Mouse (Mus musculus) lung, embryonic 14.5 days (tissue): Measurements from ENCODE around the gene Metrnl. TPM values are rescaled to one million over a fixed set of nuclear protein-coding genes. Genes with fewer than 3 reads are reported as not detected.
A peak's percentile ranks its signal among the peaks of the same experiment; 100 is the strongest.

ENCODE experiments used
- ATAC-seq: fragments of 200-750 bp; cut with Nextera tagmentation; 2 replicates; pipeline ENCODE4 v1.8.0; 2017; ENCODE audit warnings: mild to moderate bottlenecking, moderate TSS enrichment, moderate library complexity; ENCODE audit not compliant: insufficient read depth
- DNase-seq: peaks from one replicate; pipeline ENCODE4 v3.0.0-alpha.2; 2015
- H3K27ac ChIP-seq: fragments of 300-500 bp; sonication (generic); 2 replicates; pipeline ENCODE4 v1.5.1; 2014; ENCODE audit warnings: low read depth, mild to moderate bottlenecking, moderate library complexity
- H3K27me3 ChIP-seq: fragments of 300-500 bp; sonication (generic); 2 replicates; pipeline ENCODE4 v1.6.1; 2014; ENCODE audit warnings: low read length, control low read depth; ENCODE audit not compliant: insufficient read depth
- H3K36me3 ChIP-seq: fragments of 300-500 bp; sonication (generic); 2 replicates; pipeline ENCODE4 v1.6.1; 2014; ENCODE audit warnings: control low read depth; ENCODE audit not compliant: insufficient read depth
- H3K4me1 ChIP-seq: fragments of 300-500 bp; sonication (generic); 2 replicates; pipeline ENCODE4 v1.6.1; 2014; ENCODE audit warnings: antibody characterized with exemption, control low read depth; ENCODE audit not compliant: insufficient read depth
- H3K4me2 ChIP-seq: fragments of 300-500 bp; sonication (generic); 2 replicates; pipeline ENCODE4 v1.6.1; 2014; ENCODE audit warnings: mild to moderate bottlenecking
- H3K4me3 ChIP-seq: fragments of 300-500 bp; sonication (generic); 2 replicates; pipeline ENCODE4 v1.5.1; 2014; ENCODE audit warnings: low read depth, low read length
- H3K9ac ChIP-seq: fragments of 300-500 bp; sonication (generic); 2 replicates; pipeline ENCODE4 v1.6.1; 2014
- H3K9me3 ChIP-seq: fragments of 300-500 bp; sonication (generic); 2 replicates; pipeline ENCODE4 v1.6.1; 2016; ENCODE audit warnings: low read depth, low read length, control low read depth
- CTCF ChIP-seq: IDR thresholded peaks from 2 replicates; pipeline ENCODE4 v1.5.1; 2016; ENCODE audit warnings: antibody characterized with exemption, low read depth
- WGBS: fragments of 180-500 bp; shearing (Covaris S2); extraction: QIAGEN DNeasy Blood & Tissue Kit; methylation state at CpG from one replicate; pipeline ENCODE4 v1.1.7; 2014; 5-methylcytosine and 5-hydroxymethylcytosine counted together
- polyA plus RNA-seq: library from polyadenylated mRNA; unstranded; fragments of >200 nt; fragmentation: Nextera tagmentation; extraction: Ambion mirVana; gene quantifications from 2 replicates; pipeline ENCODE4 v1.2.1, GENCODE M21; 2014

Gene Metrnl
- polyA plus RNA-seq, 1 experiment from 2014 or later = 20.2 TPM

DNA sequence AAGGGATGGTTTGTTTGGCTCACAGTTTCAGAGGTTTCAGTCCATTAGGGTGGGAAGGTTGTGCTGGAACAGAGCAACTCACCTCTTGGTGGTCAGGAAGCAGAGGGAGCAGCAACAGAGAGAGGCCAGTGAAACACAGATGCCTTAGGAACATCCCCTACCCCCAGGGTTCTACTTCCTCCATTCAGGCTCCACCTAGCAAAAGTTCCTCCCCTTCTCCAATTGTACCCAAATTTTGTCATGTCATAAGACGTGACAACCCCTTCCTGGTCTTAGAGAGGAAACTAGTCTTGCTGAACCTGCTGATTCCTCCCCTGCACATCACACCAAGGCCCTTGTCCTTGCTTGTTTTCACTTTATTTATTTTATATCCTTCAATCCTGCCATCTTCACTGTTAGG lies 32.8 kb downstream of the Metrnl start:
- no peak for TF ChIP-seq CTCF
- Histone ChIP-seq H3K4me1 (no peaks in the 10 kb centered on the region), H3K27me3 (no peaks in the 10 kb centered on the region), H3K9me3 (no peaks in the 10 kb centered on the region), H3K27ac (no peak overlapping the region), H3K9ac (no peak overlapping the region), H3K36me3 (no peaks in the 10 kb centered on the region), H3K4me3 (no peak overlapping the region), H3K4me2 (no peak overlapping the region)
- DNase-seq (no peak), ATAC-seq (no peak)
- WGBS = 87% methylated on average over 1 of the region's 1 CpGs

DNA sequence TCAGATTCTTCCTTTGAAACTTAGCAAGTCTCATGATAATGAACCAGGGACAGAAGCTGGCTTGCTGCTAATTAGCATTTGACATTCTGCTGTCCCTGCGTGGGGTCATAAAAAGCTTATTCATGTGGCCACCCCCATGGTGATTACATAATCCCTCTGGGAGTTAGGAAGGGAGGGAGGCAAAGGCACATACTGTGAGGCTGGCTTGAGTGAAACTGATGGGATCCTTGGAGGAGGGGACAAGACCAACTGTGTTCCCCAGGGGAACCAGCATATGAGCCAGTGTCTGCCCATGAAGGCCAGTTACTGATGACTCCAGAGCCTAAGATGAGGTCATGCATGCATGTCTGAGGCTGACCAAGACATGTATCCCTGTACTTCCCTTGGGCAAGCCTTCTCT lies 33.5 kb downstream of the Metrnl start:
- H3K4me3 ChIP-seq = no peak overlapping the region
- WGBS = 36% methylated on average over 1 of the region's 1 CpGs
- H3K9me3 ChIP-seq = no peaks in the 10 kb centered on the region
- DNase-seq = no peak
- H3K36me3 ChIP-seq = no peaks in the 10 kb centered on the region
- no peak for TF ChIP-seq CTCF
- no peak overlapping the region for H3K9ac ChIP-seq
- H3K4me2 ChIP-seq = no peak overlapping the region
- ATAC-seq = no peak
- H3K4me1 ChIP-seq = no peaks in the 10 kb centered on the region
- H3K27me3 ChIP-seq = no peaks in the 10 kb centered on the region
- no peak overlapping the region for H3K27ac ChIP-seq

DNA sequence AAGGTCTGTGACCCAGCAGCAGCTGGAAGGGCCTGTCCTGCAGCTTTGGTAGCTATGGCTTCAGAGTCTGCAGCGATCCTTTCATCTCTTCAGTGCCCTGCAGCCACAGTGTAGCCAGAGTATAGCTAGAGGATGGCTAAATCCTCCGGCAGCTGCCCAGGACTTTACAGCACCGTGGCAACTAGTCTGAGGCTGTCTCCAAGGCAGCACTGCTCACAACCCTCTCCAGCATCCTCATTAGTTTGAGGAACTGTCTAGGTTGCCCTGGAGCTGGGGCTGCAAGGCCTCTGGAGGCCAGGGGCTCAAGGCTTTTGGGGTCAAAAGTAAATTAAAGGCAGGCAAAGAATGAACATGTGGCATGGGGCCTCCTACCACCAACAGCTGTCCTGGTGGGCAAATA lies 37.3 kb downstream of the Metrnl start:
- Histone ChIP-seq H3K4me1 (0 out of 2 replicates have a peak, but pooled peaks cover 6% of the 10 kb centered on the region), H3K9ac (no peak overlapping the region), H3K4me2 (no peak overlapping the region), H3K27ac (no peak overlapping the region), H3K36me3 (no peaks in the 10 kb centered on the region), H3K9me3 (no peaks in the 10 kb centered on the region), H3K27me3 (no peaks in the 10 kb centered on the region), H3K4me3 (no peak overlapping the region)
- 59% methylated on average over 3 of the region's 3 CpGs for WGBS
- ATAC-seq (no peak), DNase-seq (no peak)
- no peak for TF ChIP-seq CTCF

DNA sequence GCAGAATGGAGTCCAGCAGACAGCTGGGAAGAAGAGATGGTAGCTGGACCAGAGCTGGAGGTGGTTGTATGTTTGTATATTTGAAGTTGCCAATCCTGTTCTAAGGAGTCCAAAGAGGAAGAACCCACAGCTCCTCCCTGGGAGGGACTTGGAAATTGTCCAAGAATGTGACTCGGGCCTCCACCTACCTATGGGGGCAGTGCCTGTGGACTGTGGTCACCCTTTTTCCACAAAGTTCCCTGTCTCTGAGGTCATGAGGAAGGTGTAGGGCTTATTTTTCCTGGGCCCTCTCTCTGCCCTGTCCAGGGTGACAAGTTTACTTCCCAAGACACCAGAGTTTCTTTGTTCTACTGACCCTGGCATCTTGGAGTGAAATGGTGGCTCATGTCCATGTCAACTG lies 39.6 kb downstream of the Metrnl start:
- no peaks in the 10 kb centered on the region for H3K27me3 ChIP-seq
- no peak for TF ChIP-seq CTCF
- H3K4me3 ChIP-seq = no peak overlapping the region
- H3K4me2 ChIP-seq = no peak overlapping the region
- DNase-seq = peak; percentile 49
- 0 out of 2 replicates have a peak, but pooled peaks cover 6% of the 10 kb centered on the region for H3K4me1 ChIP-seq
- ATAC-seq = no peak
- H3K9ac ChIP-seq = no peak overlapping the region
- H3K9me3 ChIP-seq = no peaks in the 10 kb centered on the region
- 15% methylated on average over 1 of the region's 1 CpGs for WGBS
- H3K36me3 ChIP-seq = no peaks in the 10 kb centered on the region
- H3K27ac ChIP-seq = no peak overlapping the region

DNA sequence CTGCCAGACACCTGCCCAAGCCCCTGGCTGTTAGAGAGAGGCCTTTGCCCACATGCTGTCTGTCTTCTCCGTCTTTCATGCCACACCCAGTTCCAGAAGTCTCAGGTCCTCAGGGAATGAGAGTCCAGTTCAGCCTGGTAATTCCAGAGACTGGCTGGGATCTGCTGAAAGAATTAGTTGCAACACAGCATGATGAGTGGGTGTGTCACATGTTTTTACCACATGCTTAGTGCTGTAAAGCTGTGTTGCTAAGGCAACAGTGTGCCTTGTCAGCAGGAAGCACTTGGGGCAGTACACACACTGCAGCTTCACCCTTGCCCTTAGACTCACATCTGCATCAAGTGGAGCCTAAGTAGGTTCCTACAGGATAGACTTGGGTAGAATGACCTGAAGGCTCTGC lies 40.1 kb downstream of the Metrnl start:
- no peaks in the 10 kb centered on the region for H3K36me3 ChIP-seq
- H3K4me3 ChIP-seq = no peak overlapping the region
- ATAC-seq = no peak
- no peak for TF ChIP-seq CTCF
- 67% methylated on average over 1 of the region's 1 CpGs for WGBS
- DNase-seq = peak; percentile 22
- no peaks in the 10 kb centered on the region for H3K9me3 ChIP-seq
- H3K4me1 ChIP-seq = 0 out of 2 replicates have a peak, but pooled peaks cover 6% of the 10 kb centered on the region
- no peak overlapping the region for H3K27ac ChIP-seq
- no peaks in the 10 kb centered on the region for H3K27me3 ChIP-seq
- no peak overlapping the region for H3K9ac ChIP-seq
- H3K4me2 ChIP-seq = no peak overlapping the region

- 0 out of 2 replicates have a peak, but pooled peaks cover 6% of the 10 kb centered on the region for H3K4me1 ChIP-seq
- no peak overlapping the region for H3K9ac ChIP-seq
- DNase-seq (no peak), ATAC-seq (no peak)
- H3K36me3 ChIP-seq = no peaks in the 10 kb centered on the region
- no peak overlapping the region for H3K4me2 ChIP-seq
- 60% methylated on average over 1 of the region's 1 CpGs for WGBS
- no peaks in the 10 kb centered on the region for H3K27me3 ChIP-seq
- no peak overlapping the region for H3K27ac ChIP-seq
- H3K4me3 ChIP-seq = no peak overlapping the region
- TF ChIP-seq CTCF = no peak
- H3K9me3 ChIP-seq = no peaks in the 10 kb centered on the region
Observed at GRCm38 (mm10) chr11:121743113-121743512, 41.8 kb downstream of the Metrnl start.

- H3K4me1 ChIP-seq = 0 out of 2 replicates have a peak, but pooled peaks cover 6% of the 10 kb centered on the region
- H3K4me2 ChIP-seq = no peak overlapping the region
- no peaks in the 10 kb centered on the region for H3K36me3 ChIP-seq
- no peak overlapping the region for H3K4me3 ChIP-seq
- no peak overlapping the region for H3K9ac ChIP-seq
- H3K27me3 ChIP-seq = no peaks in the 10 kb centered on the region
- H3K27ac ChIP-seq = no peak overlapping the region
- 0 out of 2 replicates have a peak, but pooled peaks have one; percentile 7 for TF ChIP-seq CTCF
- no peaks in the 10 kb centered on the region for H3K9me3 ChIP-seq
- ATAC-seq (no peak), DNase-seq (peak; percentile 32)
Observed at GRCm38 (mm10) chr11:121743915-121744628, 42.7 kb downstream of the Metrnl start.
